Mouse (Mus musculus): ENCODE measurements at regions not wholly inside any gene's neighbourhood (a gene's known extent, or its start where the extent isn't known, plus 50 kb on each side); places are given as distances from the start of the nearest gene placed in this dataset.

- in situ Hi-C loops (cut with MseI, MboI) = no loop called here
Measured at GRCm38 (mm10) chr8:89217689-89218088, 173.7 kb upstream of the Sall1 start.

- in situ Hi-C loops (cut with MseI, MboI) = no loop called here
Measured at GRCm38 (mm10) chr8:89211931-89212330, 168.0 kb upstream of the Sall1 start.

DNA sequence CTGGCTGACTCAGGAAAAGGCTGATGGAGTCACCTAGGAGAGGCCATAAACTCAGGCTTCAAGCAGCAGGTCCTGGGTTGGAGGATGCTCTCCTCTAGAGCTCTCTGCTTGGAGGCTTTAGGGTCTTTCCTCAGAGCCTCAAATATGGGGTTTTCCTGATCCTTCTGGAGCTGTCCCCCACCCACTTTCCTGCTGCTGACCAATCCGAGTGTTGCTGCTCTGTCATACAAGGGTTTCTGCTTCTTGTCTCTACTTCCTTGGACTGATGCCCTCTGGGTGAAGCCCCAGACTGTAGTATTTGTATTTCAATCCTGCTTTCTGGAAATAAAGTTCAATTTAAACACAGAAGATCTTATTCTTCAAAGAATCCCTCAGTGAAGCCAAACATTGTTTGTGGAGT is 166.7 kb upstream of the Sall1 start:
- in situ Hi-C loops (cut with MseI, MboI) = no loop called here

DNA sequence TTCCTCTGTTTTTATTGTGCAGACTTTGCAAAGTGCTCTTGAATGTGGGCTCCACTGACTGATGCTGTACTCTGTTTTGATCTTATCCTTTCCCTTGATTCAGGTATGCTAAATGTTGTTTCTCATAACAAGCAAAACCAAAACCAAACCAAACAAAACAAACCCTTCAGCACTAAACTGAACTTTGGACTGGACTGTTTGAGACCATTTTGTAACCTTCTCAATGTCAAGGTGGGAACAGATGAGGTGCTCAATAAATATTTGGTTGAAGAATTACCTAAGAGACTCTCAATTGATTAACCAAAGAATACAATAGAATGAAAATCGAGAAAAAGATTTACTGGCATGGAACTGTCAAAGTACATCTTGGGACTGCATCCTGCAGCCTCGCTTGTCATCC is 163.9 kb upstream of the Sall1 start:
- in situ Hi-C loops (cut with MseI, MboI) = no loop called here

- in situ Hi-C loops (cut with MseI, MboI) = no loop called here
Measured at GRCm38 (mm10) chr8:89202484-89203096, 158.6 kb upstream of the Sall1 start.

GRCm38 (mm10) chr8:89200301-89200700 is 156.3 kb upstream of the Sall1 start:
- in situ Hi-C loops (cut with MseI, MboI) = no loop called here

DNA sequence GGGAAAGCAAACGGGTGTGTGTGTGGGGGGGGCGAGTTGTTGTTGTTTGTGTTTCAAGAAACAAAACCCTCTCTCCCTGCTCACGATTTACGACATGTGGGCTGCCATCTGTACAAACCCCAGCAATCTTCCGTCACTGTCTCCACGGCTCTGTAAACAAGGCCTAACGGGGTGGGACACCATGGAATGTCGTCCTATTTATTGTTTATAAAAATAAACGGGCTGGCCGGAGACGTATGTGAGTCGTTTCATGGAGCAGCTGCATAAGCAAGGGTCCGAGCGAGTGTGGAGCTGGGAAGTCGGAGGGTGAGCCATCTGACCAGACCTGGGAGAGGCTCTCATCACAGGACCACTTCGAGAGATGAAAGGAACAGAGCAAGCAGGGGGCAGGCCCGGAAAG is 141.4 kb upstream of the Sall1 start:
- in situ Hi-C loops (cut with MseI, MboI) = no loop called here

- in situ Hi-C loops (cut with MseI, MboI) = no loop called here
Measured at GRCm38 (mm10) chr8:89175631-89176030, 131.7 kb upstream of the Sall1 start.

GRCm38 (mm10) chr8:89171561-89171960 is 127.6 kb upstream of the Sall1 start:
- in situ Hi-C loops (cut with MseI, MboI) = no loop called here

- in situ Hi-C loops (cut with MseI, MboI) = no loop called here
Measured at GRCm38 (mm10) chr8:89169484-89169883, 125.5 kb upstream of the Sall1 start.

DNA sequence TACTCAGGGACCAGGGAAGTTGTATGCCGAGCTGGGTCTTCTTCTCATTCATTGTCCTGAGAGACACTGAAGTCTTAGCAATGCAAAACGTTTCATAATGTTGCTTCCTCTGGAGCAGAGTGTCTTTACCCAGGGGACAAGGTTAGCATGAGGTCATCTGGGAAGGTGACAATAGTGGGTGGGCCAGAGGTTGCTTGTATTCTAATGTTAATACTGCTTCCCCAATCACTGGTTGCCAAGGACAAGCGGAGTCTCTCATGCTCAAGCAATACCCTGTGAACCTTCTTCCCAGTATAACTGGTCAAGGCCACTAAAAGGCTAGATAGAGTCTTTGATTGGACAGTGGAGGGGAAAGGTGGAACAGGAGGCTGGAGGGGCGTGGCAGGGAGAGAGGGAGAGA is 123.1 kb upstream of the Sall1 start:
- in situ Hi-C loops (cut with MseI, MboI) = no loop called here

DNA sequence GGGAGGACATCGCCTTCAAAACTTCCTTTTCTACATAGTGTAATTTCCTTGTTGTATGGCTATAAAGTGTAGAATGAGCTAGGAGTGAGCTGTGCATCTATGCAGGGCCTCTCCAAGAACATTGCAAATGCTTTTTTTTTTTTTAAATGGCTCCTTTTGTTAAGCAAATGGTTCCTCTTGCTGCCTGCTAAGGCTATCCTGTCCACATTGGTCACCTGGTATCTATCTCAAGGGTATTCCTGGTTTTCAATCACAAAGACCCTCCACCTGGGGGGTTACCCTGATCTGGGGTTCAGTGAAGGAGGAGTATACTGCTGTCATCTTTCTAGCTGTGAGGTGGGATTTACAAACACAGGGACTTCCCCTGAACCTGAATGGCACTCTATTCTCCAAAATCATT is 112.9 kb upstream of the Sall1 start:
- in situ Hi-C loops (cut with MseI, MboI) = no loop called here

DNA sequence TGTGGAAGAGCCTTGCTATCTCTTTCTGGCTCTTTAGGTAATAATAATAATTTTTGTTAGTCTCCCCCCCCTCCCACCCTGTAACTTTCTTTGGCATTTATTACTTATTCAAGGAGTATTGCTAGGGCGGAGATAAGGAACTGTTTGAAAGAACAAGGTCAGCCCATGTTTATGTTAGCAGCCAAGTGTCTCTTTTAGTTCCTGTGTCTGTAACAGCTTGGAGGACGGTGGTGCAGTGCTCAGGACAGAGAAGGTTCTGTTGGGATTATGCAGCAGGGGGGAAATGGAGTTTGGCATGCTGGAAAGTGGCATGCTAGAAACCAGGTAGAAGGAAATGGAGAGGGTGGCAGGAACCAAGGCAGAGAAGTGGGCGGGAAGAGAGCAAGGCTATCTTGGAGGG is 109.6 kb upstream of the Sall1 start:
- in situ Hi-C loops (cut with MseI, MboI) = no loop called here

DNA sequence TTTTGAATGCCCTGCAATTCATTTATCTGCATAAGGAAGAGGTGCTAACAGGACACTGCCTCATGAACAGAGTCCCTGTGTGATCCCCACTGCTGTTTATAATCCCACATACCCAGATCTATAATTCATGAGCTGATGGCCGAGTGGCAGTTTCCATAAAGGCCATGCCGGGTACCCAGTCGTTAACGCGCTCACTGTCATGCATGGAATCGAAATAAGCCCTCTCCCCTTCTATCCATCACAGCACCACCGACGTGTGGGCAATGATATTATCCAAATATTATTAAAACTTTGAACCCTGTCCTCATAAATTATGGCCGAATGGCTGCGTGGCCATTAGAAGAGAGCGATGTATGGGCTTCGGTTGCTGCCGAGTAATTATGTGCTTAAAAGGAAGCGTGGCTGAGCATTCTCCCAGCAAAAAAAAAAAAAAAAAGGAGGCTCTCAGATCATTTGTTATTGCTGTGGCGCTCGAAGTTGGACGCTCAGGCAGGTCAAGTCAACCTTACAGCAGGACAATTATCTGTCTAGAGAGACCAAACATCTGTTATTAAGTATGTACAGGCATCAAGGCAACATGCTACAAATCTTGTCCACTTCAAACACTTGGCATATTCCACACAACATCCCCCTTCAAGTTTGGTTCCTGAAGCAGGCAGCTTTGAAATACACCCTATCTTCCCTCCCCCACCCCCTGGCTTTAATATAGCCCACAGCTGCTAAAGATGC is 109.1 kb upstream of the Sall1 start:
- in situ Hi-C loops (cut with MseI, MboI) = no loop called here

DNA sequence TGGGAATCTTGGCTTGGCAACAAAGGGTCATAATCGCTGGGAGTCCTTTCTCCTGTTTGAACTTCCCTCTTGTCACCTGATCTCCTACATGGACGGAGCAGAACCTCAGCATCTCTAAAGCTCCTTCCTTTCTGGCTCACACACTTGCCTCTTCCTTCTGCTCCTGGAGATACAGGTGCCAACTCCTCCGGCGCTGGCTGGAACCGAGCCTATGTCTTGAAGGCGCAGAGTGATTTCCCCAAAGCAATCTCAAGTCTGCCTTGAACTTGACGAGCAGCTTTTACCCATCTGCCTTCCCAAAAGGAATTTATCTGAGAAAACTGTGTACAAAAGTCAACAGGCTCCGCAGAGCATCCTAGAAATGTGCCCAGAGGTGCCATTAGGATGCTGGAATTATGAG is 108.4 kb upstream of the Sall1 start:
- in situ Hi-C loops (cut with MseI, MboI) = no loop called here

DNA sequence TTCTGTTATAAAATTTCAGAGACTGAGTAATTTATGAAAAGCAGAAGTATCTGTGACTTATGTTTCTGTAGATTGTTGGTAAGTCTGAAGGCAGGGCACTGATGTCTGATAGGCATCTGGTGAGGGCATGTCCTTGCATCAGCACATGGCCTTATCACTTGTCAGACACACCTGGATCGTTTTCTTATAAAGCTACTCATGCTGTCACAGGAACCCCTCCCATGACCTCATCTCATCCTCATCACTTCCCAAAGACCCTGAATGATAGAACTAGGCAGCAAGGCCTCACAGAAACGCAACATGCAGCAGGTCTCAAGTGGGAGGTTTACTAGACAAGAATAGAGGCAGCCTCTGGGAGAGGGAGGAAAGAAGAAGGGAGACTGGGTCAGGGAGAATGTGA is 107.0 kb upstream of the Sall1 start:
- in situ Hi-C loops (cut with MseI, MboI) = no loop called here

GRCm38 (mm10) chr8:89141529-89142235 is 97.7 kb upstream of the Sall1 start:
- in situ Hi-C loops (cut with MseI, MboI) = no loop called here

- in situ Hi-C loops (cut with MseI, MboI) = no loop called here
Measured at GRCm38 (mm10) chr8:89139876-89140275, 95.9 kb upstream of the Sall1 start.

DNA sequence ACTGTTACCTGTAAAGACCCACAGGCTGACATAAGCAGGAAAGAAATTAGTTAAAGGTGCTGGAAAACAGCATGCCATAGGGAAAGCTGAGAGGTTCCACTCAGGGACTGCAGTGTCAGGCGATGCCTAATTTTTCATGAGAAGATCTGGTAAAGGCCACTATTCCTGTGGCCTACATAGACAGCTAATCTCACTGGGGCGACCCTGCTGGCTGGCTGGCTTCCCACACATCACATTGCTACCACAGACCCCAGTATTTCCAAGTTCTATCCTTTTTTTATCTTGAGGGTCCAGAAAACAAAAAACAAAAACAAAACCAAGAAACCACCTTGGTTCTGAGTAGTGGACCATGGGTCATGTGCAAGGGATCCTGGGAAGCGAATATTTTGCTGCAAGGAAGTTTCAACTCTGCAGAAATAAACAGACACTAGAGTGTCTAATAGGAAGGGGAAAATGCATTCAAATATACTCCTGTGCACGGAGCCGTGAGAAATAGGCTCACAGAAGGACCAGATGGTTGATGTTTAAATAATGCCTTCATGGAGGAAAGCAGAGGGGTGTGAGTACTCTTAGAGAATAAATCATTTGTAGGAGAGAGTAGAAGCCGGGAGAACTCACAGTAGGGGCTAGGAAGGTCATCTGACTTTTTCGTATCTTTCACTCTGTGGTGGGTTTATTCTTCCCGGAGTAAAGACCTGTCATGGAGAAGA is 94.6 kb upstream of the Sall1 start:
- in situ Hi-C loops (cut with MseI, MboI) = no loop called here

DNA sequence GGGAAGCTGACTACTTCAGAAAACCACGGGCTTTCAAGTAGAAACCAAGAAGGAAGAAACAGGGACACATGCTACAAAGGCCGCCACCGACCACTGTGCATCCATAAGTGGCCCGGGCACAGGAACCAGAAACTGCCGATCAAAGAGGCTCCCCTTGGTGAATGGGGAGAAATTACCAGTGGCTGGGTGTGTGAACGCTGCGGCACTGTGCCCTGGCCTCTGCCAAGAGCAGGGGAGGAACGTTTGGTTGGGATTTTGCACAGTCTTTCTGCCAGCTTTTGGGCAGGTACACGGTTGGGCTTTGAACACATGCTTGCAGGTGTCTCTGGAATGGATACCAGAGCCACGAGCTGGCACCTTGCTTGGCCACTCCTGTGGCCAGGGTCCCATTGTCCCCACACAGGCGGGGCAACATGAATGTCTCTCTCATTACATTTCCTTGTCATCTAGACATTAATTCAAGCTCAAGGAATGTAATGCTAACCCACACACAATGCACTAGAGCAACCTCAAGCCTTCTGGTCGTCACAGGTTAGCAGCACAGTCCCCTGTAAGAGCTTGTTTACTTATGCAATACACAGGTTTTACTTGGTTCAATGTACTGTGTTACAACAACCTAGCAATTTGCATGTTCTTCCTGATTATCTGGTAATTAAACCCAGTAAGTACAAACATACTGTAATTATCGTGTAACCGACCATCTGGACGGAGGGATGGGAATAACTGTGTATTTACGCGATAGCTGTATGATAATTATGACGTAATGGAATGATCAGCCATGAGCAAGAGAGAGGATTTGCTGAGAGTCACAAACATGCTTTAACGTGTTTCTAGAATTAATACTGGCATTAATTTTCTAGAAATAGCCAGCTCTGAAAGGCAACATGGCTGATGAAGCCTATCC is 90.9 kb upstream of the Sall1 start:
- in situ Hi-C loops (cut with MseI, MboI) = no loop called here

DNA sequence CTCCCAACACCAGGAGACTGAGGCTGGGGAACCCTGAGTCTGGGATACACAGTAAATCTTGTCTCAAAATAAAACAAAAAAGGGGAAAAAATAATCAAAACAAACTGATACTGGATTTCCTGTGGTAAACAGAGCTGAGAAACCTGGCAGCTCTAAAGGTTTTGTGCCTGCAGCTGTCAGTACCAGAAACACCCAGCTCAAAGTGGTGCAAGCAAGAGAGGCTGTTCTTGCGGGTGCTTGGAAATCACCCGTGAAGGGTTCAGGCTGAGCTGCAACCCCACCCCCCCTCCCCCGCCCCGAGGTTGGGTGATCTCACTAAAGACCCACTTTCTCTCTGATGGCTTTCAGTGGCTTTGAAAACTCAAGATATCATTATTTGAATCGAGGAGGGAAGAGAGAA is 90.1 kb upstream of the Sall1 start:
- in situ Hi-C loops (cut with MseI, MboI) = no loop called here

All from mouse trophoblast stem cell (cell line).